Mouse (Mus musculus) testis, adult 2 months (tissue): ENCODE results near the gene Lgr4. TPM values are rescaled to one million over a fixed set of nuclear protein-coding genes. Genes with fewer than 3 reads are reported as not detected.

Experiments used
- H3K27ac ChIP-seq: fragments of 200-500 bp; 2 replicates; pipeline ENCODE4 v1.5.1; 2012; ENCODE audit warnings: low read depth, low read length; ENCODE audit not compliant: control insufficient read depth, insufficient read depth
- H3K27me3 ChIP-seq: fragments of 200-500 bp; 2 replicates; pipeline ENCODE4 v1.6.1; 2012; ENCODE audit warnings: mild to moderate bottlenecking, low read length, moderate library complexity; ENCODE audit not compliant: control insufficient read depth, insufficient read depth
- H3K36me3 ChIP-seq: fragments of 200-500 bp; 2 replicates; pipeline ENCODE4 v1.6.1; 2012; ENCODE audit warnings: mild to moderate bottlenecking, low read length; ENCODE audit not compliant: control insufficient read depth, insufficient read depth
- H3K4me1 ChIP-seq: fragments of 200-500 bp; 2 replicates; pipeline ENCODE4 v1.6.1; 2012; ENCODE audit warnings: low read length; ENCODE audit not compliant: control insufficient read depth, insufficient read depth
- H3K4me3 ChIP-seq: fragments of 200-500 bp; 2 replicates; pipeline ENCODE4 v1.5.1; 2012; ENCODE audit warnings: low read depth, mild to moderate bottlenecking, low read length, moderate library complexity, mixed read lengths; ENCODE audit not compliant: control insufficient read depth
- CTCF ChIP-seq: fragments of 200-500 bp; IDR thresholded peaks from 2 replicates; pipeline ENCODE4 v1.5.1; 2012; ENCODE audit warnings: low read depth, mild to moderate bottlenecking, inconsistent platforms, low read length, moderate library complexity; ENCODE audit not compliant: control insufficient read depth, insufficient read depth, insufficient replicate concordance
- POLR2A ChIP-seq: fragments of 200-500 bp; IDR thresholded peaks from 2 replicates; pipeline ENCODE4 v1.6.1; 2012; ENCODE audit warnings: low read depth, mild to moderate bottlenecking, inconsistent platforms, low read length, moderate library complexity; ENCODE audit not compliant: control insufficient read depth
- polyA plus RNA-seq: library from polyadenylated mRNA; depleted of rRNA; stranded (reverse); fragments of >200 nt; gene quantifications from 2 replicates; pipeline ENCODE4 v1.2.3, GENCODE M21; 2012

The Lgr4 gene
- polyA plus RNA-seq, 1 experiment: 4.3 TPM

GRCm38 (mm10) chr2:109912766-109913165 is 4.7 kb upstream of the Lgr4 start:
- H3K36me3 ChIP-seq: no peaks in the 10 kb centered on the region
- no peak overlapping the region for H3K27ac ChIP-seq
- TF ChIP-seq CTCF (no peak), POLR2A (no peak)
- H3K27me3 ChIP-seq: no peaks in the 10 kb centered on the region; the same call in 1 of the 2 replicates
- H3K4me3 ChIP-seq: no peak overlapping the region; the same call in 1 of the 2 replicates
- H3K4me1 ChIP-seq: peaks cover 3% of the 10 kb centered on the region; the same call in 1 of the 2 replicates

GRCm38 (mm10) chr2:109913241-109913640 is 4.2 kb upstream of the Lgr4 start:
- TF ChIP-seq POLR2A: no peak
- TF ChIP-seq CTCF: no peak
- H3K27me3 ChIP-seq: no peaks in the 10 kb centered on the region; the same call in 1 of the 2 replicates
- peaks cover 7% of the 10 kb centered on the region for H3K4me1 ChIP-seq
- no peak overlapping the region for H3K27ac ChIP-seq
- no peaks in the 10 kb centered on the region for H3K36me3 ChIP-seq
- H3K4me3 ChIP-seq: no peak overlapping the region

GRCm38 (mm10) chr2:109914601-109915000 is 2.8 kb upstream of the Lgr4 start:
- Histone ChIP-seq H3K27me3 (no peaks in the 10 kb centered on the region; the same call in 1 of the 2 replicates), H3K36me3 (no peaks in the 10 kb centered on the region), H3K4me1 (peaks cover 20% of the 10 kb centered on the region), H3K27ac (no peak overlapping the region), H3K4me3 (no peak overlapping the region)
- TF ChIP-seq CTCF: no peak
- TF ChIP-seq POLR2A: no peak

GRCm38 (mm10) chr2:109916782-109917495 is 508 bp upstream of the Lgr4 start:
- peaks cover 20% of the 10 kb centered on the region for H3K4me1 ChIP-seq
- no peaks in the 10 kb centered on the region for H3K36me3 ChIP-seq
- peak overlapping the region; percentile 6 for H3K4me3 ChIP-seq
- no peaks in the 10 kb centered on the region; the same call in 1 of the 2 replicates for H3K27me3 ChIP-seq
- no peak overlapping the region for H3K27ac ChIP-seq
- TF ChIP-seq POLR2A: no peak
- no peak for TF ChIP-seq CTCF

- no peak overlapping the region for H3K27ac ChIP-seq
- H3K27me3 ChIP-seq: no peaks in the 10 kb centered on the region
- H3K4me3 ChIP-seq: peak overlapping the region; percentile 88
- H3K36me3 ChIP-seq: no peaks in the 10 kb centered on the region
- peaks cover 20% of the 10 kb centered on the region for H3K4me1 ChIP-seq
- TF ChIP-seq POLR2A: no peak
- TF ChIP-seq CTCF: no peak
Measured at GRCm38 (mm10) chr2:109918592-109919262, 1.3 kb downstream of the Lgr4 start.

- no peak overlapping the region for H3K27ac ChIP-seq
- TF ChIP-seq CTCF: no peak
- no peak for TF ChIP-seq POLR2A
- no peaks in the 10 kb centered on the region for H3K27me3 ChIP-seq
- no peak overlapping the region for H3K4me3 ChIP-seq
- H3K4me1 ChIP-seq: peaks cover 20% of the 10 kb centered on the region
- no peaks in the 10 kb centered on the region for H3K36me3 ChIP-seq
Measured at GRCm38 (mm10) chr2:109920471-109920870, 3.0 kb downstream of the Lgr4 start.

GRCm38 (mm10) chr2:109921298-109922035 is 4.0 kb downstream of the Lgr4 start:
- TF ChIP-seq POLR2A (no peak), CTCF (no peak)
- peaks cover 20% of the 10 kb centered on the region for H3K4me1 ChIP-seq
- H3K27me3 ChIP-seq: no peaks in the 10 kb centered on the region
- no peaks in the 10 kb centered on the region for H3K36me3 ChIP-seq
- no peak overlapping the region for H3K4me3 ChIP-seq
- H3K27ac ChIP-seq: no peak overlapping the region
